Mouse (Mus musculus) spleen, adult 10 weeks (tissue): ENCODE results near the gene Gstm2. TPM values are rescaled to one million over a fixed set of nuclear protein-coding genes. Genes with fewer than 3 reads are reported as not detected.

ENCODE experiments used
- polyA plus RNA-seq: library from polyadenylated mRNA; stranded (reverse); fragments of 350-450 nt; fragmentation: Illumina TruSeq; extraction: RNeasy Lipid Tissue Mini Kit (QIAGEN cat#74804); gene quantifications from one replicate; pipeline ENCODE4 v1.2.3, GENCODE M21; 2015; ENCODE audit warnings: low replicate concordance; ENCODE audit not compliant: insufficient read depth

The Gstm2 gene
- 30.0 TPM for polyA plus RNA-seq

GRCm38 (mm10) chr3:107986041-107986562 is at the start of gene Gstm2:
Gene Gstm2 (minus strand): TSS chr3:107986453.

GRCm38 (mm10) chr3:108017473-108018189 is 31.4 kb upstream of the Gstm2 start, which contains the start of gene Gstm1:
Gene Gstm1 (minus strand): TSS chr3:108017973.

GRCm38 (mm10) chr3:107968724-107969395 is 17.4 kb downstream of the Gstm2 start, which contains the start of gene Gstm3:
Gene Gstm3 (minus strand): TSS chr3:107969283.

GRCm38 (mm10) chr3:107943239-107943990 is 42.8 kb downstream of the Gstm2 start, which contains the start of gene Gstm6:
Gene Gstm6 (minus strand): TSS chr3:107943749.

Other genes starting within 250 kb of the Gstm2 start
- 77.5 TPM for gene Csf1, start 226.0 kb downstream of the Gstm2 start, polyA plus RNA-seq
- gene Eps8l3, start 109.2 kb downstream of the Gstm2 start, polyA plus RNA-seq, result not detected
- gene Gstm5, start 90.6 kb downstream of the Gstm2 start, polyA plus RNA-seq, result 15.1 TPM
- gene Gstm7, start 54.6 kb downstream of the Gstm2 start, polyA plus RNA-seq, result 1.4 TPM
- not detected for gene Gstm6, start 42.7 kb downstream of the Gstm2 start, polyA plus RNA-seq
- not detected for gene Gstm3, start 17.2 kb downstream of the Gstm2 start, polyA plus RNA-seq
- gene Gstm1, start 31.5 kb upstream of the Gstm2 start, polyA plus RNA-seq, result 42.2 TPM
- 9.6 TPM for gene Gstm4, start 58.4 kb upstream of the Gstm2 start, polyA plus RNA-seq
- 17.9 TPM for gene Ampd2, start 100.2 kb upstream of the Gstm2 start, polyA plus RNA-seq
- 0.50 TPM for gene Gnat2, start 106.3 kb upstream of the Gstm2 start, polyA plus RNA-seq
- gene Gnai3, start 159.7 kb upstream of the Gstm2 start, polyA plus RNA-seq, result 146 TPM
- gene Gpr61, start 168.4 kb upstream of the Gstm2 start, polyA plus RNA-seq, result 0.10 TPM
- 4.1 TPM for gene Amigo1, start 199.9 kb upstream of the Gstm2 start, polyA plus RNA-seq
- 34.1 TPM for gene Cyb561d1, start 214.8 kb upstream of the Gstm2 start, polyA plus RNA-seq
- gene Atxn7l2, start 224.5 kb upstream of the Gstm2 start, polyA plus RNA-seq, result 4.4 TPM
- gene Sypl2, start 240.2 kb upstream of the Gstm2 start, polyA plus RNA-seq, result 0.10 TPM